Mouse (Mus musculus): ENCODE measurements around the gene Faf1. TPM values are rescaled to one million over a fixed set of nuclear protein-coding genes. Genes with fewer than 3 reads are reported as not detected.
"Not testable (repeated sequence)": the region's sequence is repeated elsewhere in the genome, so short reads cannot be mapped to it uniquely, and the experiment has no call there.

Gene Faf1
- polyA plus RNA-seq, 1 experiment from 2014 or later = 15.7 TPM

DNA sequence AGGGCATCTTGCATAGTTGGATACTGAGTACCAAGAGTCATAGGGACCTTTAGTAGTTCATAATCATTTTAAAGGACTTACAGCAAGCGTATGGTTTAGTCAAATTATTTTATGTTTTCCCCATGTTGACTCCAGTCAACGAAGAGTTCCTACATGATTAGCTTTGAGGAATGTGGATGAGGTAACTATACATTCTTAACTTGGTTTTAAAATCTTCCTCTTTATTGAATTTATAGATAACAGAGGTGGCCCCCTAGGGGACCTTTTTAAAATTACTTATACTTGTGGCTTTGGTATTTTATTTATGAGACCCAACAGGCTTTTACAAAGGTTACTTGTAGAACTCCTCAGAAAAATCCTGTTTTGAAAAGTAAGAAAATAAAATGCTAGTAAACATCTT is 6.2 kb upstream of the Faf1 start:
- TF ChIP-seq CTCF (IDR thresholded peaks at IDR 0.05; ENCODE audit: low read depth) = peak; percentile 15; the same call in 1 of the 2 replicates
- 64% methylated on average over 2 of the region's 2 CpGs for WGBS
- no peak for ATAC-seq

DNA sequence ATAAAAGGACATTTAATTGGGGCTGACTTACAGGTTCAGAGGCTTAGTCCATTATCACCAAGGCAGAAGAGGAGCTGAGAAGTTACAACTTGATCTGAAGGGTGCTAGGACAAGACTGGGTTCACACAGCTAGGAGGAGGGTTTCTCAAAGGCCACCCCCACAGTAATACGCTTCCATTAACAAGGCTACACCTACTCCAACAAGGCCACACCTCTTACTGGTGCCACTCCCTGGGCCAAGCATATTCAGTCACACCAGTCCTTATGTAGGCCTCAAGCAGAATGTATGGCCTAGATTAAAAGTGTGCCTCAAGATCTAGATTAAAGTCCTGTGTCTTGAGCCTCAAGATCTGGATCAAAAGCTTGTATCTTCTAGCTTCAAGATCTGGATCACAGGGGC is 4.4 kb upstream of the Faf1 start:
- Histone ChIP-seq H3K36me3 (ENCODE audit: control insufficient read depth, insufficient read depth) (no peaks in the 10 kb centered on the region), H3K27ac (ENCODE audit: low read depth, low read length) (no peak overlapping the region), H3K9me3 (ENCODE audit: control insufficient read depth) (no peaks in the 10 kb centered on the region), H3K27me3 (replicated peaks; ENCODE audit: control insufficient read depth, insufficient read depth, low read length) (no peaks in the 10 kb centered on the region), H3K4me3 (ENCODE audit: low read depth, low read length) (no peak overlapping the region), H3K4me2 (replicated peaks; ENCODE audit: low read depth) (no peak overlapping the region), H3K4me1 (replicated peaks; ENCODE audit: control insufficient read depth, insufficient read depth, low read length) (no peaks in the 10 kb centered on the region), H3K9ac (ENCODE audit: low read depth, low read length) (no peak overlapping the region)
- TF ChIP-seq CTCF (IDR thresholded peaks at IDR 0.05; ENCODE audit: low read depth) = no peak
- WGBS = 64% methylated on average over 1 of the region's 1 CpGs
- ATAC-seq = no peak

More for the DNA sequence above, 6.2 kb upstream of the Faf1 start:
- Histone ChIP-seq H3K9me3 (ENCODE audit: control insufficient read depth) (no peaks in the 10 kb centered on the region), H3K27ac (ENCODE audit: low read depth, low read length) (no peak overlapping the region), H3K4me2 (replicated peaks; ENCODE audit: low read depth) (no peak overlapping the region), H3K36me3 (ENCODE audit: control insufficient read depth, insufficient read depth) (no peaks in the 10 kb centered on the region), H3K27me3 (replicated peaks; ENCODE audit: control insufficient read depth, insufficient read depth, low read length) (peaks cover 4% of the 10 kb centered on the region; the same call in 1 of the 2 replicates), H3K9ac (ENCODE audit: low read depth, low read length) (no peak overlapping the region), H3K4me1 (replicated peaks; ENCODE audit: control insufficient read depth, insufficient read depth, low read length) (no peaks in the 10 kb centered on the region), H3K4me3 (ENCODE audit: low read depth, low read length) (no peak overlapping the region)

DNA sequence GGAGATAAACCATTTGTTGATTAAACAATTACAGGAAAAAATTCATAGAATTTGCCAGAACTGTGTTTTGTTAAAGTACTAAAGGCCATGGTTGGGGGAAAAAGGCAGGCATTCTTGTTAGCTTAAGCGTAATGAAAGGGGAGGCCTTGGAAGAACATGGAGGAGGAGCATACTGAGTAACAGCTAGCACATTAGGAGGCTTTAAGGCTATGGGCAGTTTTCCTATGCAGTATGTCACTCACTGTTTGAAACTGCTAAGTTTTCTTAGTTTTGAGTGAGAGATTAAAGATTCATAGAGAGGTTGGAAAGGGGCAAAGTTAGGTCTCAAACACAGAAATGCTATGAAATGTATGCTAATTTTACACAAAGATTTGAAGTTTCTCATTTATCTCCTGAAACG is 2.3 kb upstream of the Faf1 start:
- H3K9ac ChIP-seq (ENCODE audit: low read depth, low read length) = no peak overlapping the region
- 86% methylated on average over 2 of the region's 2 CpGs for WGBS
- H3K4me1 ChIP-seq (replicated peaks; ENCODE audit: control insufficient read depth, insufficient read depth, low read length) = no peaks in the 10 kb centered on the region
- ATAC-seq = no peak
- H3K4me2 ChIP-seq (replicated peaks; ENCODE audit: low read depth) = no peak overlapping the region
- no peak for TF ChIP-seq CTCF (IDR thresholded peaks at IDR 0.05; ENCODE audit: low read depth)
- no peak overlapping the region for H3K4me3 ChIP-seq (ENCODE audit: low read depth, low read length)
- no peaks in the 10 kb centered on the region for H3K36me3 ChIP-seq (ENCODE audit: control insufficient read depth, insufficient read depth)
- H3K9me3 ChIP-seq (ENCODE audit: control insufficient read depth) = no peaks in the 10 kb centered on the region
- no peak overlapping the region for H3K27ac ChIP-seq (ENCODE audit: low read depth, low read length)
- no peaks in the 10 kb centered on the region for H3K27me3 ChIP-seq (replicated peaks; ENCODE audit: control insufficient read depth, insufficient read depth, low read length)

DNA sequence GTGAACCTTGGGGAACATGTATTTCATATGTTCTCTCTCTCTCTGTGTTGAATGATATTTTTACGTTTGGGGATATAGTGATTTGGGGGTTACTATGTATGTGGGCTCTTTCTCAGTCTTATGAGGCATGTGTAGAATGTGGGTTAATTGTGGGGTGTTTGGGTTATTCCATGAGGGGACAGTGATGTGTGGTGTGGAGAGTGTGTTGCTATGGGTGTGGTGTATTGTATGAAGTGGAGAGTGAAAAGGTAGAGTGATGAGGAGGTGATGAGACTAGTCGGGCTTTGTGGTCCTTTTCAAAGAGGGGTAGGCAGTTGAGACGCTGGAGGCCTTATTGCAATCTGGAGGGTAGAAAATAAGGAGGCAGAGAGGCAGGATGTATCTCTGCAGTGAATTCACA is 833 bp downstream of the Faf1 start:
- peak overlapping the region; percentile 83 for H3K9ac ChIP-seq (ENCODE audit: low read depth, low read length)
- no peaks in the 10 kb centered on the region for H3K36me3 ChIP-seq (ENCODE audit: control insufficient read depth, insufficient read depth)
- H3K4me2 ChIP-seq (replicated peaks; ENCODE audit: low read depth) = peak overlapping the region; percentile 76
- H3K27me3 ChIP-seq (replicated peaks; ENCODE audit: control insufficient read depth, insufficient read depth, low read length) = no peaks in the 10 kb centered on the region
- peak overlapping the region; percentile 88 for H3K4me3 ChIP-seq (ENCODE audit: low read depth, low read length)
- no peaks in the 10 kb centered on the region for H3K4me1 ChIP-seq (replicated peaks; ENCODE audit: control insufficient read depth, insufficient read depth, low read length)
- under 1% methylated on average over 3 of the region's 3 CpGs for WGBS
- no peaks in the 10 kb centered on the region for H3K9me3 ChIP-seq (ENCODE audit: control insufficient read depth)
- no peak for TF ChIP-seq CTCF (IDR thresholded peaks at IDR 0.05; ENCODE audit: low read depth)
- H3K27ac ChIP-seq (ENCODE audit: low read depth, low read length) = peak overlapping the region; percentile 97
- no peak for ATAC-seq

DNA sequence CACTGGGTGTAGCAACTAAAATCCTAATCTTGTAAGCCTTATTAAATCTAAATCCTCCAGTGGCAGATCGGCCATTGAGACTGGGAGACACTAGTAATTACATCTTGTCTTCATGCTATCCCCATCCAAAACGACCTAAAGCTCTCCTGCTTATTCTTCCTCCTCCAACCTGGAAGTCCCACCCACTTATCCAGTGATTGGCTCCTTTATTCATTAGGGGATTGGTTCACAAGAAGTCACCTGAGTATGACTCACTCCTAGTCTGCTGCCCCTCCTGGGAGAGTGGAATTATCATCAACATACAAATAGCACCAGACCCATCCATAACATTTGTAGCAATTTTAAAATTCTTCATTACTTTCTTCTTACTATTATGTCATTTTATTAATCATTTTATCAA is 7.2 kb downstream of the Faf1 start:
- Histone ChIP-seq H3K36me3 (ENCODE audit: control insufficient read depth, insufficient read depth) (no peaks in the 10 kb centered on the region), H3K4me1 (replicated peaks; ENCODE audit: control insufficient read depth, insufficient read depth, low read length) (no peaks in the 10 kb centered on the region), H3K4me2 (replicated peaks; ENCODE audit: low read depth) (no peak overlapping the region), H3K4me3 (ENCODE audit: low read depth, low read length) (no peak overlapping the region), H3K9me3 (ENCODE audit: control insufficient read depth) (no peaks in the 10 kb centered on the region), H3K9ac (ENCODE audit: low read depth, low read length) (no peak overlapping the region), H3K27me3 (replicated peaks; ENCODE audit: control insufficient read depth, insufficient read depth, low read length) (no peaks in the 10 kb centered on the region), H3K27ac (ENCODE audit: low read depth, low read length) (no peak overlapping the region)
- 72% methylated on average over 2 of the region's 2 CpGs for WGBS
- ATAC-seq = no peak
- no peak for TF ChIP-seq CTCF (IDR thresholded peaks at IDR 0.05; ENCODE audit: low read depth)

DNA sequence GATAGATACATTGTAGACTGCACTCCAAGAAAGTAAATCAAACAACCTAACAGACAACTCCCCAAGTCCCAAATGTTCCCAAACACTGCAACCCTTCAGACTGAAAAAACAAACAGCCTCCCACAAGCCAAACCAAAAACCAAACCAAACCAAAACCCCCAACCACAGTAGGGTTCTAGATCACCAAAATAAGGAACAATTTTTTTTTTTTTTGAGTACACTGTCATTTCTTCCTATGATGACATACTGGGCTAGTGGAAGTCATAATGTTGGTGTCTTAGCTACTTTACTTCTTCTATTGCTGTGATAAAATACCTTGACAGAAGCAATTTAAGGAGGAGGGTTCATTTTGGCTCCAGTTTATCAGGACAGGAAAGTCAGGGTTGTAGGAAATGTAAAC is 16.3 kb downstream of the Faf1 start:
- no peak for ATAC-seq
- Histone ChIP-seq H3K4me1 (replicated peaks; ENCODE audit: control insufficient read depth, insufficient read depth, low read length) (no peaks in the 10 kb centered on the region), H3K27ac (ENCODE audit: low read depth, low read length) (no peak overlapping the region), H3K9me3 (ENCODE audit: control insufficient read depth) (no peaks in the 10 kb centered on the region), H3K36me3 (ENCODE audit: control insufficient read depth, insufficient read depth) (no peaks in the 10 kb centered on the region), H3K4me3 (ENCODE audit: low read depth, low read length) (no peak overlapping the region), H3K9ac (ENCODE audit: low read depth, low read length) (no peak overlapping the region), H3K27me3 (replicated peaks; ENCODE audit: control insufficient read depth, insufficient read depth, low read length) (no peaks in the 10 kb centered on the region), H3K4me2 (replicated peaks; ENCODE audit: low read depth) (no peak overlapping the region)
- TF ChIP-seq CTCF (IDR thresholded peaks at IDR 0.05; ENCODE audit: low read depth) = no peak

DNA sequence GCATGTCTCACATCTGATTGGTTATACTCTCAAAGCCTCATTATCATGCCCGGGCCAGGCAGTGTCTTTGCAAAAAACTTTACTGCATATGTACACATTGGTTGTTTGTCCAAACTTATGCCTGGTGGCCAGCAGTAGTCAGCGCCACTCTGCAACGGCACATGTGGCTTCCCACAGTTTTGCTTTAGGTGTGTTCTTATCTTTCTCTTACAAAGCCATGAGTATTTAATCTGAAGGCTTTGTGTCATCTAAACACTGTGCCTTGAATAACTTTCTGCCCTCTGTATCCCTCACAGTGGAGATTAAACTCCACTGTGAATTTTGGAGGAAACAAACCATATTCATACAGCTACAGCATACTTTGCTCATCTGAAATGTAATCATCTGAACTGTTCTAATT is 24.3 kb downstream of the Faf1 start:
- H3K4me1 ChIP-seq (replicated peaks; ENCODE audit: control insufficient read depth, insufficient read depth, low read length); H3K27ac ChIP-seq (ENCODE audit: low read depth, low read length); H3K9me3 ChIP-seq (ENCODE audit: control insufficient read depth); H3K36me3 ChIP-seq (ENCODE audit: control insufficient read depth, insufficient read depth); ATAC-seq; H3K4me3 ChIP-seq (ENCODE audit: low read depth, low read length); H3K9ac ChIP-seq (ENCODE audit: low read depth, low read length); H3K4me2 ChIP-seq (replicated peaks; ENCODE audit: low read depth); H3K27me3 ChIP-seq (replicated peaks; ENCODE audit: control insufficient read depth, insufficient read depth, low read length): not testable (repeated sequence)
- 85% methylated on average over 3 of the region's 3 CpGs for WGBS

Measured in intestine, postnatal 0 days (tissue).